Mouse (Mus musculus) urinary bladder, postnatal 36 days (tissue): ENCODE results near the gene Hist1h3f.
"Not testable (repeated sequence)": the region's sequence is repeated elsewhere in the genome, so short reads cannot be mapped to it uniquely, and the experiment has no call there.

Experiments
- DNase-seq, 2 experiments: peaks; one replicate each; pipeline ENCODE4 v3.0.0; 2022; ENCODE audit warnings: low spot score in 2 of 2, mixed read lengths in 1 of 2

The Hist1h3f gene

GRCm38 (mm10) chr13:23582219-23583056 lies 38.6 kb downstream of the Hist1h3f start:
- DNase-seq = no peak

GRCm38 (mm10) chr13:23583387-23584068 lies 39.7 kb downstream of the Hist1h3f start:
- DNase-seq = no peak

GRCm38 (mm10) chr13:23584331-23584730 lies 40.5 kb downstream of the Hist1h3f start:
- DNase-seq = no peak

- peak; percentile 78 to 79 for DNase-seq
These were observed 41.2 kb downstream of the Hist1h3f start for GRCm38 (mm10) chr13:23585029-23585441.

- peak in 1 of 2 experiments; percentile 72 for DNase-seq
These were observed 41.7 kb downstream of the Hist1h3f start for GRCm38 (mm10) chr13:23585442-23586098.

GRCm38 (mm10) chr13:23586099-23586939 lies 42.5 kb downstream of the Hist1h3f start:
- no peak for DNase-seq

- DNase-seq = no peak
These were observed 43.0 kb downstream of the Hist1h3f start for GRCm38 (mm10) chr13:23586940-23587225.

- no peak for DNase-seq
These were observed 47.4 kb downstream of the Hist1h3f start for GRCm38 (mm10) chr13:23591206-23591605.

- not testable (repeated sequence) for DNase-seq
These were observed 48.0 kb downstream of the Hist1h3f start for GRCm38 (mm10) chr13:23591886-23592285.

GRCm38 (mm10) chr13:23592614-23593013 lies 48.8 kb downstream of the Hist1h3f start:
- DNase-seq = no peak

- DNase-seq = no peak
These were observed 49.4 kb downstream of the Hist1h3f start for GRCm38 (mm10) chr13:23593051-23593770.
